Mouse (Mus musculus): ENCODE measurements at regions not wholly inside any gene's neighbourhood (a gene's known extent, or its start where the extent isn't known, plus 50 kb on each side); places are given as distances from the start of the nearest gene placed in this dataset. TPM values are rescaled to one million over a fixed set of nuclear protein-coding genes. Genes with fewer than 3 reads are reported as not detected.

- whole genome bisulfite sequencing = 54% methylated on average over 1 of the region's 1 CpGs
These were observed 119.8 kb upstream of the Sphkap start for GRCm38 (mm10) chr1:83527803-83528202.

GRCm38 (mm10) chr1:83509356-83509755, 101.4 kb upstream of the Sphkap start:
- H3K4me1 ChIP-seq (replicated peaks; ENCODE audit: insufficient read depth, low read length) = no peaks in the 10 kb centered on the region
- DNase-seq (ENCODE audit: low spot score) (no peak), ATAC-seq (replicated peaks; ENCODE audit: low FRiP score, low read depth) (no peak)
- no peaks in the 10 kb centered on the region for H3K9me3 ChIP-seq (replicated peaks; ENCODE audit: low read length)
- no peak overlapping the region for H3K27ac ChIP-seq
- H3K4me2 ChIP-seq (ENCODE audit: low read length) = no peak overlapping the region
- no peak overlapping the region for H3K4me3 ChIP-seq (replicated peaks; ENCODE audit: low read depth, low read length)
- no peaks in the 10 kb centered on the region for H3K27me3 ChIP-seq (ENCODE audit: insufficient read depth, low read length)
- no peaks in the 10 kb centered on the region for H3K36me3 ChIP-seq (ENCODE audit: insufficient read depth, low read length)
- no peak overlapping the region for H3K9ac ChIP-seq (ENCODE audit: low read depth, low read length)
- TF ChIP-seq CTCF (IDR thresholded peaks at IDR 0.05; ENCODE audit: low read depth) = no peak
- WGBS = 72% methylated on average over 5 of the region's 5 CpGs

More at GRCm38 (mm10) chr1:83527803-83528202, 119.8 kb upstream of the Sphkap start:
- H3K4me1 ChIP-seq (replicated peaks; ENCODE audit: insufficient read depth, low read length) = no peaks in the 10 kb centered on the region
- H3K36me3 ChIP-seq (ENCODE audit: insufficient read depth, low read length) = no peaks in the 10 kb centered on the region
- no peak overlapping the region for H3K4me3 ChIP-seq (replicated peaks; ENCODE audit: low read depth, low read length)
- DNase-seq (ENCODE audit: low spot score) (no peak), ATAC-seq (replicated peaks; ENCODE audit: low FRiP score, low read depth) (no peak)
- no peak overlapping the region for H3K4me2 ChIP-seq (ENCODE audit: low read length)
- no peaks in the 10 kb centered on the region for H3K9me3 ChIP-seq (replicated peaks; ENCODE audit: low read length)
- H3K27ac ChIP-seq = no peak overlapping the region
- H3K27me3 ChIP-seq (ENCODE audit: insufficient read depth, low read length) = no peaks in the 10 kb centered on the region
- H3K9ac ChIP-seq (ENCODE audit: low read depth, low read length) = no peak overlapping the region
- TF ChIP-seq CTCF (IDR thresholded peaks at IDR 0.05; ENCODE audit: low read depth) = no peak

- Histone ChIP-seq H3K4me3 (replicated peaks; ENCODE audit: low read depth, low read length) (no peak overlapping the region), H3K4me1 (replicated peaks; ENCODE audit: insufficient read depth, low read length) (no peaks in the 10 kb centered on the region), H3K9ac (ENCODE audit: low read depth, low read length) (no peak overlapping the region), H3K27me3 (ENCODE audit: insufficient read depth, low read length) (no peaks in the 10 kb centered on the region), H3K4me2 (ENCODE audit: low read length) (no peak overlapping the region), H3K9me3 (replicated peaks; ENCODE audit: low read length) (no peaks in the 10 kb centered on the region), H3K27ac (no peak overlapping the region), H3K36me3 (ENCODE audit: insufficient read depth, low read length) (no peaks in the 10 kb centered on the region)
- DNase-seq (ENCODE audit: low spot score) (no peak), ATAC-seq (replicated peaks; ENCODE audit: low FRiP score, low read depth) (no peak)
- no peak for TF ChIP-seq CTCF (IDR thresholded peaks at IDR 0.05; ENCODE audit: low read depth)
- 88% methylated on average over 2 of the region's 2 CpGs for WGBS
These were observed 97.4 kb upstream of the Sphkap start for GRCm38 (mm10) chr1:83505386-83505785.

GRCm38 (mm10) chr1:83496888-83497287, 88.9 kb upstream of the Sphkap start:
- 81% methylated on average over 2 of the region's 2 CpGs for WGBS
- ATAC-seq (replicated peaks; ENCODE audit: low FRiP score, low read depth) (no peak), DNase-seq (ENCODE audit: low spot score) (no peak)
- Histone ChIP-seq H3K4me3 (replicated peaks; ENCODE audit: low read depth, low read length) (no peak overlapping the region), H3K9ac (ENCODE audit: low read depth, low read length) (no peak overlapping the region), H3K4me2 (ENCODE audit: low read length) (no peak overlapping the region), H3K36me3 (ENCODE audit: insufficient read depth, low read length) (no peaks in the 10 kb centered on the region), H3K4me1 (replicated peaks; ENCODE audit: insufficient read depth, low read length) (no peaks in the 10 kb centered on the region), H3K27ac (no peak overlapping the region), H3K9me3 (replicated peaks; ENCODE audit: low read length) (no peaks in the 10 kb centered on the region), H3K27me3 (ENCODE audit: insufficient read depth, low read length) (no peaks in the 10 kb centered on the region)
- no peak for TF ChIP-seq CTCF (IDR thresholded peaks at IDR 0.05; ENCODE audit: low read depth)

- H3K36me3 ChIP-seq (ENCODE audit: insufficient read depth, low read length) = no peaks in the 10 kb centered on the region
- no peak overlapping the region for H3K4me3 ChIP-seq (replicated peaks; ENCODE audit: low read depth, low read length)
- no peak overlapping the region for H3K9ac ChIP-seq (ENCODE audit: low read depth, low read length)
- H3K27me3 ChIP-seq (ENCODE audit: insufficient read depth, low read length) = no peaks in the 10 kb centered on the region
- WGBS = 54% methylated on average over 2 of the region's 2 CpGs
- DNase-seq (ENCODE audit: low spot score) (no peak), ATAC-seq (replicated peaks; ENCODE audit: low FRiP score, low read depth) (no peak)
- H3K27ac ChIP-seq = no peak overlapping the region
- no peak overlapping the region for H3K4me2 ChIP-seq (ENCODE audit: low read length)
- no peaks in the 10 kb centered on the region for H3K9me3 ChIP-seq (replicated peaks; ENCODE audit: low read length)
- no peak for TF ChIP-seq CTCF (IDR thresholded peaks at IDR 0.05; ENCODE audit: low read depth)
- no peaks in the 10 kb centered on the region for H3K4me1 ChIP-seq (replicated peaks; ENCODE audit: insufficient read depth, low read length)
These were observed 88.4 kb upstream of the Sphkap start for GRCm38 (mm10) chr1:83496380-83496779.

GRCm38 (mm10) chr1:83495022-83495421, 87.0 kb upstream of the Sphkap start:
- DNase-seq (ENCODE audit: low spot score) (no peak), ATAC-seq (replicated peaks; ENCODE audit: low FRiP score, low read depth) (no peak)
- no peaks in the 10 kb centered on the region for H3K4me1 ChIP-seq (replicated peaks; ENCODE audit: insufficient read depth, low read length)
- no peaks in the 10 kb centered on the region for H3K27me3 ChIP-seq (ENCODE audit: insufficient read depth, low read length)
- H3K9me3 ChIP-seq (replicated peaks; ENCODE audit: low read length) = no peaks in the 10 kb centered on the region
- no peak overlapping the region for H3K9ac ChIP-seq (ENCODE audit: low read depth, low read length)
- TF ChIP-seq CTCF (IDR thresholded peaks at IDR 0.05; ENCODE audit: low read depth) = no peak
- H3K36me3 ChIP-seq (ENCODE audit: insufficient read depth, low read length) = no peaks in the 10 kb centered on the region
- no peak overlapping the region for H3K27ac ChIP-seq
- H3K4me3 ChIP-seq (replicated peaks; ENCODE audit: low read depth, low read length) = no peak overlapping the region
- WGBS = 75% methylated on average over 4 of the region's 4 CpGs
- no peak overlapping the region for H3K4me2 ChIP-seq (ENCODE audit: low read length)

GRCm38 (mm10) chr1:83479111-83479510, 71.1 kb upstream of the Sphkap start:
- Histone ChIP-seq H3K4me1 (replicated peaks; ENCODE audit: insufficient read depth, low read length) (no peaks in the 10 kb centered on the region), H3K4me3 (replicated peaks; ENCODE audit: low read depth, low read length) (no peak overlapping the region), H3K4me2 (ENCODE audit: low read length) (no peak overlapping the region), H3K27ac (no peak overlapping the region), H3K36me3 (ENCODE audit: insufficient read depth, low read length) (no peaks in the 10 kb centered on the region), H3K9ac (ENCODE audit: low read depth, low read length) (no peak overlapping the region), H3K9me3 (replicated peaks; ENCODE audit: low read length) (no peaks in the 10 kb centered on the region), H3K27me3 (ENCODE audit: insufficient read depth, low read length) (no peaks in the 10 kb centered on the region)
- no peak for TF ChIP-seq CTCF (IDR thresholded peaks at IDR 0.05; ENCODE audit: low read depth)
- no peak for DNase-seq (ENCODE audit: low spot score)
- ATAC-seq (replicated peaks; ENCODE audit: low FRiP score, low read depth) = no peak
- WGBS = 71% methylated on average over 2 of the region's 2 CpGs

Small RNAs in the stretch of these regions (microRNA-seq; reads per million reads assigned to microRNA genes)
- not detected for gene Gm25754

Data from kidney, postnatal 0 days (tissue).